Mouse (Mus musculus): ENCODE results near the gene Drc3.

DNA sequence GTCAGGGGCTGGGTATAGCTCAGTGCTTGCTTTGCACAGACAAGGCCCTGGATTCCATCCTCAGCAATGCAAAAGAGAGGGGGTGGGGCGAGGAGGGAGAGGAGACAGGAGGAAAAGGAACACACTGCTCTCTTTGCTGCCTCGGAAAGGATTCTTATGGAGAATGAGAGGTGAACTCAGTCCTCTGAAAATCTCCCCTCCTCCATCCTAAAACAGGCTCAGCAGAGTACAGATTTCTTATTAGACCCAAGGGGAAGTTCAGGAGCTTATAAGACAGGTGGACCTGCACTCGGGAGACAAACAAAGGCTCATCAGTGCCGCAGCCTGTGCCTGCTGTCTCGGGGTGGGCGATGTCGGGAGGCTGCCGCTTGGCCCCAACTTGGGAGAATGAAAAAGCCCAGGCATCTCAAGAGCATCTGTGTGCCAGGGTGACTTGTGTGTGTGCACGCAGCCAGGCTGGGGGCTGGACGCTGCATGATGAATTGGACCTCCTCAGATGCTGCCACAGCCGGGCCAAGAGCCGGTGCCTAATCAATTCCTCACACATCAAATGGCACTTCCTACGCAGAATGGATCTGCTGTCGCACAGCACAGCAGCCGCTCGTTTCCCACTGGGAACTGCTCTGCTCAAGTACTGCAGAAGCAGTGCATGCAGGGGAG is 31.8 kb downstream of the Drc3 start:
- TF ChIP-seq CTCF (IDR thresholded peaks at IDR 0.05; ENCODE audit: control insufficient read depth, insufficient read depth, insufficient read length) = no peak
- TF ChIP-seq CEBPB (IDR thresholded peaks at IDR 0.05; ENCODE audit: low read depth) = no peak
- no peak for TF ChIP-seq MYOD1 (IDR thresholded peaks at IDR 0.05; ENCODE audit: control insufficient read depth, insufficient read length, low read depth)
- no peak for TF ChIP-seq MAX (IDR thresholded peaks at IDR 0.05)
- TF ChIP-seq USF1 (IDR thresholded peaks at IDR 0.05; ENCODE audit: low read depth) = no peak
- TF ChIP-seq MYOG (IDR thresholded peaks at IDR 0.05; ENCODE audit: control insufficient read depth, extremely low read depth, insufficient read length) = no peak
- no peak for TF ChIP-seq FOSL1 (IDR thresholded peaks at IDR 0.05; ENCODE audit: insufficient read depth, low read length, poor library complexity, severe bottlenecking)

Measured in C2C12 (cell line).